In the genomic region with DNA sequence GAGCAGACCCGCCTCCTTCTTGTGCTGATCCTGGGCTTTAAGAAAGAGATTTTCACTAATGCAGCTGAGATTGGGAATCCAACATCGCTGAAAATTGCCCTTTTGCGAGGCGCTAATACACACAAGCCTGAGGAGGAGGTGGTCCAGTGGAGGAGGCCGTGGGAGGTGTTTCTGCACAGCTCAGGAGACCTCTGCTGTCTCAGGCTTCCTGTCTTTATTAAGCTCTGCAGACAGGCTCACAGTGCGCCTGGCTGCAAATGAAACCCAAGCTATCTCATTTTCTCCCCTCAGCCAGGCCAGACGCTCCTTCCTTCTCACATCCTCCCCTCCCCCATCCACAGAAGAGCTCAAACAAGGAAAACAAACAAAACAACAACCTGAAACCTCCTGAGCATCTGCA, we compare ENCODE assay signal across 12 mouse cellular contexts. TPM values are rescaled to one million over a fixed set of nuclear protein-coding genes. Genes with fewer than 3 reads are reported as not detected.
DNase-seq lines count a peak whose midpoint lies in the region; ATAC-seq lines count a peak whose summit lies in the region.
"Had no signal": no experiment of that assay in that cellular context is flagged by ENCODE, and none has a peak within 500 bp of the region (broad histone marks: within the 10 kb centered on the region; RNA-seq: fewer than 3 reads in every experiment).

No protein-coding gene starts in this region.

- H3K9me3 ChIP-seq in forebrain, embryonic 10.5 days, result no peaks in the 10 kb centered on the region; the same call in 1 of the 2 replicates
- H3K9me3 ChIP-seq in forebrain, embryonic 15.5 days, result no peaks in the 10 kb centered on the region
- peaks cover 5% of the 10 kb centered on the region; the same call in 1 of the 2 replicates for H3K9me3 ChIP-seq in intestine, embryonic 16.5 days (ENCODE audit: control insufficient read depth, low read length)
- H3K9me3 ChIP-seq in intestine, embryonic 15.5 days, result no peaks in the 10 kb centered on the region
- H3K9me3 ChIP-seq in hindbrain, embryonic 10.5 days, result 0 out of 2 replicates have a peak, but pooled peaks cover 5% of the 10 kb centered on the region
- H3K9me3 ChIP-seq in midbrain, embryonic 13.5 days, result no peaks in the 10 kb centered on the region

- H3K36me3 ChIP-seq in forebrain, embryonic 10.5 days (replicated peaks), result peaks cover 36% of the 10 kb centered on the region
- H3K36me3 ChIP-seq in forebrain, embryonic 15.5 days, result no peaks in the 10 kb centered on the region
- H3K36me3 ChIP-seq in intestine, embryonic 16.5 days (ENCODE audit: control insufficient read depth, insufficient read depth, low read length), result no peaks in the 10 kb centered on the region
- no peaks in the 10 kb centered on the region for H3K36me3 ChIP-seq in intestine, embryonic 15.5 days
- peaks cover 49% of the 10 kb centered on the region for H3K36me3 ChIP-seq in hindbrain, embryonic 10.5 days
- H3K36me3 ChIP-seq in midbrain, embryonic 13.5 days, result no peaks in the 10 kb centered on the region

- no peaks in the 10 kb centered on the region for H3K27me3 ChIP-seq in forebrain, embryonic 10.5 days (ENCODE audit: poor library complexity, severe bottlenecking)
- no peaks in the 10 kb centered on the region for H3K27me3 ChIP-seq in forebrain, embryonic 15.5 days
- no peaks in the 10 kb centered on the region for H3K27me3 ChIP-seq in intestine, embryonic 16.5 days (replicated peaks; ENCODE audit: control insufficient read depth, insufficient read depth, low read length)
- H3K27me3 ChIP-seq in intestine, embryonic 15.5 days (replicated peaks), result no peaks in the 10 kb centered on the region
- no peaks in the 10 kb centered on the region for H3K27me3 ChIP-seq in hindbrain, embryonic 10.5 days (ENCODE audit: insufficient read depth, poor library complexity, severe bottlenecking)
- H3K27me3 ChIP-seq in midbrain, embryonic 13.5 days, result no peaks in the 10 kb centered on the region

- H3K4me1 ChIP-seq in forebrain, embryonic 10.5 days, result peaks cover 73% of the 10 kb centered on the region
- peaks cover 34% of the 10 kb centered on the region for H3K4me1 ChIP-seq in forebrain, embryonic 15.5 days
- peaks cover 19% of the 10 kb centered on the region for H3K4me1 ChIP-seq in intestine, embryonic 16.5 days (ENCODE audit: control insufficient read depth, insufficient read depth, low read length)
- peaks cover 23% of the 10 kb centered on the region for H3K4me1 ChIP-seq in intestine, embryonic 15.5 days (replicated peaks)
- H3K4me1 ChIP-seq in hindbrain, embryonic 10.5 days (replicated peaks), result peaks cover 82% of the 10 kb centered on the region
- peaks cover 71% of the 10 kb centered on the region for H3K4me1 ChIP-seq in midbrain, embryonic 13.5 days (replicated peaks)

- 55% methylated on average over 7 of the region's 7 CpGs for WGBS in forebrain, embryonic 10.5 days
- 58% methylated on average over 7 of the region's 7 CpGs for WGBS in forebrain, embryonic 15.5 days
- WGBS in intestine, embryonic 16.5 days, result 44% methylated on average over 7 of the region's 7 CpGs
- WGBS in intestine, embryonic 15.5 days, result 43% methylated on average over 7 of the region's 7 CpGs
- 50% methylated on average over 7 of the region's 7 CpGs for WGBS in hindbrain, embryonic 10.5 days
- 44% methylated on average over 7 of the region's 7 CpGs for WGBS in midbrain, embryonic 13.5 days

- no peak for ATAC-seq in forebrain, embryonic 15.5 days (replicated peaks)
- 0 out of 2 replicates have a peak, but pooled peaks have one; percentile 24 for ATAC-seq in intestine, embryonic 16.5 days
- ATAC-seq in intestine, embryonic 15.5 days, result no peak
- ATAC-seq in midbrain, embryonic 13.5 days, result peak; percentile 64
- ATAC-seq: activated CD4-positive, CD25-positive, alpha-beta regulatory T cell, adult 4 months had no signal

- H3K4me3 ChIP-seq in forebrain, embryonic 10.5 days, result no peak overlapping the region
- no peak overlapping the region for H3K4me3 ChIP-seq in forebrain, embryonic 15.5 days
- H3K4me3 ChIP-seq in intestine, embryonic 16.5 days (ENCODE audit: low read length), result no peak overlapping the region
- no peak overlapping the region for H3K4me3 ChIP-seq in intestine, embryonic 15.5 days (replicated peaks)
- no peak overlapping the region for H3K4me3 ChIP-seq in hindbrain, embryonic 10.5 days
- no peak overlapping the region for H3K4me3 ChIP-seq in midbrain, embryonic 13.5 days (replicated peaks)

- no peak for DNase-seq in forebrain, embryonic 10.5 days (ENCODE audit: extremely low spot score, low spot score)
- no peak for DNase-seq in hindbrain, embryonic 10.5 days (ENCODE audit: low spot score)
- no peak for DNase-seq in thymus, adult 18-20 months
- DNase-seq in spleen, postnatal 14 days (ENCODE audit: low spot score in 2 of 2), result no peak
- DNase-seq: cerebellum, postnatal 10 days; left cerebral cortex, postnatal 4 days; thymus, postnatal 25 days had no signal

- no peak overlapping the region for H3K9ac ChIP-seq in forebrain, embryonic 15.5 days (replicated peaks)
- H3K9ac ChIP-seq in intestine, embryonic 16.5 days (ENCODE audit: low read depth, low read length), result no peak overlapping the region
- no peak overlapping the region for H3K9ac ChIP-seq in intestine, embryonic 15.5 days
- H3K9ac ChIP-seq in midbrain, embryonic 13.5 days (replicated peaks), result no peak overlapping the region

- no peak overlapping the region for H3K4me2 ChIP-seq in forebrain, embryonic 15.5 days (replicated peaks)
- H3K4me2 ChIP-seq in intestine, embryonic 16.5 days (ENCODE audit: low read depth, low read length), result no peak overlapping the region
- H3K4me2 ChIP-seq in intestine, embryonic 15.5 days (replicated peaks), result no peak overlapping the region
- no peak overlapping the region for H3K4me2 ChIP-seq in midbrain, embryonic 13.5 days (replicated peaks)

- peak overlapping the region; percentile 72 for H3K27ac ChIP-seq in forebrain, embryonic 10.5 days
- no peak overlapping the region for H3K27ac ChIP-seq in forebrain, embryonic 15.5 days (replicated peaks)
- H3K27ac ChIP-seq in intestine, embryonic 16.5 days (ENCODE audit: low read length), result no peak overlapping the region
- H3K27ac ChIP-seq in intestine, embryonic 15.5 days, result no peak overlapping the region
- peak overlapping the region; percentile 78 for H3K27ac ChIP-seq in hindbrain, embryonic 10.5 days
- H3K27ac ChIP-seq in midbrain, embryonic 13.5 days, result peak overlapping the region; percentile 76

RNA-seq across cellular contexts. Expression of a gene that starts 9.6 kb away (rescaled TPM):
- 30.1 and 31.4 TPM in 2 replicates for polyA plus RNA-seq in forebrain, embryonic 10.5 days (2016; fragmentation: Nextera tagmentation; extraction: Ambion mirVana)
- 16.5 and 16.9 TPM in 2 replicates for polyA plus RNA-seq in forebrain, embryonic 15.5 days (2015; fragmentation: Nextera tagmentation; extraction: Ambion mirVana)
- polyA plus RNA-seq in intestine, embryonic 16.5 days (2015; fragmentation: Nextera tagmentation; extraction: Ambion mirVana), result 19.5 and 19.6 TPM in 2 replicates
- 21.4 and 23.0 TPM in 2 replicates for polyA plus RNA-seq in intestine, embryonic 15.5 days (2015; fragmentation: Nextera tagmentation; extraction: Ambion mirVana)
- polyA plus RNA-seq in hindbrain, embryonic 10.5 days (2016; fragmentation: Nextera tagmentation; extraction: Ambion mirVana), result 48.6 and 55.1 TPM in 2 replicates
- polyA plus RNA-seq in midbrain, embryonic 13.5 days (2015; fragmentation: Nextera tagmentation; extraction: Ambion mirVana), result 24.9 and 31.2 TPM in 2 replicates

Comparison
In these comparisons a context has a peak if more than half of its experiments do, and no peak if none do; other contexts are left out.
1. H3K27ac ChIP-seq: peak in forebrain, embryonic 10.5 days (single experiment), hindbrain, embryonic 10.5 days (single experiment) and midbrain, embryonic 13.5 days (single experiment); none in forebrain, embryonic 15.5 days (single experiment), intestine, embryonic 16.5 days (single experiment) and intestine, embryonic 15.5 days (single experiment).
2. ATAC-seq: peak in intestine, embryonic 16.5 days (single experiment) and midbrain, embryonic 13.5 days (single experiment); none in forebrain, embryonic 15.5 days (single experiment) and intestine, embryonic 15.5 days (single experiment).